Mouse (Mus musculus) ES-Bruce4 (cell line): ENCODE results near the gene Rsph3a.
"Not testable (repeated sequence)": the region's sequence is repeated elsewhere in the genome, so short reads cannot be mapped to it uniquely, and the experiment has no call there.

ENCODE experiments used
- CTCF ChIP-seq: IDR thresholded peaks from one replicate; pipeline ENCODE4 v1.8.1; 2011; ENCODE audit warnings: low read depth, low read length
- POLR2A ChIP-seq: IDR thresholded peaks from one replicate; pipeline ENCODE4 v1.8.1; 2011; ENCODE audit warnings: low read length; ENCODE audit not compliant: insufficient read depth

DNA sequence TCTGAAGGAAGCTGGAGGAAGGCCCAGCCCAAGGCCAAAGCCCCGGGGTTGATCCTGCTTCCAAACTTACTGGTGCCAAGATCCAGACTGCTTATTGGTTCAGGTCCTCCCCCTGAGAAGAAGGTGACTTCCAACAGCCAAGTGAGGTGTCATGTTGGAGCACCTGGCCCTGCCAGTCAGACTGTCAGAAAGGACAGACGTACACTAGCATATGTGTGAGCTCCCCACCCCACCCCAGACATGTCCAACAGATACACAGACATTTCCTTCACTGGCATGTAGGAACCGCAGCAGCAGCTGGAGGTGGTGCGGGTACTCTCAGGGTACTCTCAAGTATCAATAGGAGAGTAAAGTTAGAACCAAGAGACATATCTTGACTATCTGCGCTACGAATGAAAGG lies 61.4 kb downstream of the Rsph3a start:
- TF ChIP-seq CTCF, POLR2A: not testable (repeated sequence)
